In the genomic region with DNA sequence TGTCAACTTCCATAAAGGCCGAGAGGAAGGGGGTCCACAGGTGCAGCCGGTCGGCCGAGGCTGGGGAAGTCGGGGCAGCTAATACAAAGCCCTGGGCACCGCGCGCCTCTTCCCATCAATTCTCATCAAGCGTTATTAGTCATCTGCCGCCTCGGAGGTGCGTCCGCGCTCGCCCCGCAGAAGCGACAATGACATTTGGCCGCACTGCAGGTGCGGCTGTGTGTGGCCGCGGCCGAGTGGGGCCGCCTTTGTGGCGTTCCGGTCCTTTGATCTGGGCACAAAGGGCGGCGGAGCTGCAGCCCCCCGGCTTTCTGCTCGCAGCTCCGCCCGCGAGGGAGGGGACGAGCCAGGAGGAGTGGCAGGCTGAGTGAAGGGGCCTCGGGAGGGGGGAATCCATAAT, we compare ENCODE assay signal across 9 mouse cellular contexts. TPM values are rescaled to one million over a fixed set of nuclear protein-coding genes. Genes with fewer than 3 reads are reported as not detected.
A peak's percentile ranks its signal among the peaks of the same experiment; 100 is the strongest.
DNase-seq lines count a peak whose midpoint lies in the region; ATAC-seq and TF ChIP-seq lines count a peak whose summit lies in the region.
"Had no signal": no experiment of that assay in that cellular context is flagged by ENCODE, and none has a peak within 500 bp of the region (broad histone marks: within the 10 kb centered on the region; RNA-seq: fewer than 3 reads in every experiment).

No protein-coding gene starts in this region.

- H3K27ac ChIP-seq in heart, postnatal 0 days (ENCODE audit: low read depth) = no peak overlapping the region
- H3K27ac ChIP-seq in heart, adult 2 months = no peak overlapping the region
- peak overlapping the region; percentile 85 for H3K27ac ChIP-seq in hindbrain, embryonic 10.5 days
- H3K27ac ChIP-seq in limb, embryonic 13.5 days = no peak overlapping the region

- under 1% methylated on average over 34 of the region's 34 CpGs for WGBS in heart, postnatal 0 days
- WGBS in heart, adult 2 months = 1% methylated on average over 34 of the region's 34 CpGs
- under 1% methylated on average over 34 of the region's 34 CpGs for WGBS in hindbrain, embryonic 10.5 days
- WGBS in limb, embryonic 13.5 days = under 1% methylated on average over 33 of the region's 34 CpGs

- H3K4me3 ChIP-seq in heart, postnatal 0 days (ENCODE audit: low read depth, low read length) = peak overlapping the region; percentile 47
- no peak overlapping the region for H3K4me3 ChIP-seq in heart, adult 2 months
- H3K4me3 ChIP-seq in hindbrain, embryonic 10.5 days = peak overlapping the region; percentile 58
- H3K4me3 ChIP-seq in limb, embryonic 13.5 days = peak overlapping the region; percentile 50

- no peak for TF ChIP-seq POLR2A in heart, adult 2 months (IDR thresholded peaks at IDR 0.05; ENCODE audit: insufficient read depth, low read depth, low read length)

- H3K4me1 ChIP-seq in heart, postnatal 0 days (ENCODE audit: control insufficient read depth, insufficient read depth) = no peaks in the 10 kb centered on the region; the same call in 1 of the 2 replicates
- no peaks in the 10 kb centered on the region for H3K4me1 ChIP-seq in heart, adult 2 months (ENCODE audit: control insufficient read depth, insufficient read depth, low read length)
- H3K4me1 ChIP-seq in hindbrain, embryonic 10.5 days (replicated peaks) = peaks cover 57% of the 10 kb centered on the region
- peaks cover 8% of the 10 kb centered on the region; the same call in 1 of the 2 replicates for H3K4me1 ChIP-seq in limb, embryonic 13.5 days

- H3K27me3 ChIP-seq in heart, postnatal 0 days (ENCODE audit: control insufficient read depth, insufficient read depth, low read length) = peaks cover 53% of the 10 kb centered on the region
- peaks cover 14% of the 10 kb centered on the region for H3K27me3 ChIP-seq in heart, adult 2 months (ENCODE audit: control insufficient read depth, insufficient read depth, low read length)
- peaks cover 59% of the 10 kb centered on the region for H3K27me3 ChIP-seq in hindbrain, embryonic 10.5 days (ENCODE audit: insufficient read depth, poor library complexity, severe bottlenecking)
- H3K27me3 ChIP-seq in limb, embryonic 13.5 days = peaks cover 53% of the 10 kb centered on the region

- H3K4me2 ChIP-seq in heart, postnatal 0 days (ENCODE audit: low read depth, low read length) = peak overlapping the region; percentile 64
- peak overlapping the region; percentile 93 for H3K4me2 ChIP-seq in limb, embryonic 13.5 days (replicated peaks)

- no peak for DNase-seq in heart, postnatal 0 days (ENCODE audit: low spot score)
- DNase-seq in heart, adult 2 months = no peak
- DNase-seq in hindbrain, embryonic 10.5 days (ENCODE audit: low spot score) = peak; percentile 71
- peak; percentile 54 for DNase-seq in retina, embryonic 14.5 days (ENCODE audit: low spot score)
- DNase-seq in urinary bladder, adult 18-20 months (ENCODE audit: low spot score in 2 of 2) = no peak
- DNase-seq in left cerebral cortex, postnatal 14 days (ENCODE audit: low spot score in 2 of 2) = no peak
- no peak for DNase-seq in gastrocnemius, postnatal 25 days

- H3K36me3 ChIP-seq in heart, postnatal 0 days (replicated peaks; ENCODE audit: control insufficient read depth, insufficient read depth, low read length) = no peaks in the 10 kb centered on the region
- no peaks in the 10 kb centered on the region for H3K36me3 ChIP-seq in heart, adult 2 months (ENCODE audit: control insufficient read depth, insufficient read depth, low read length)
- H3K36me3 ChIP-seq in hindbrain, embryonic 10.5 days = no peaks in the 10 kb centered on the region
- no peaks in the 10 kb centered on the region for H3K36me3 ChIP-seq in limb, embryonic 13.5 days

- TF ChIP-seq EP300 in heart, postnatal 0 days (IDR thresholded peaks at IDR 0.05; ENCODE audit: low read depth) = no peak
- TF ChIP-seq EP300 in heart, adult 2 months (IDR thresholded peaks at IDR 0.05; ENCODE audit: insufficient read depth, low read depth, low read length) = no peak

- H3K9ac ChIP-seq in heart, postnatal 0 days (replicated peaks; ENCODE audit: low read depth, low read length) = no peak overlapping the region
- no peak overlapping the region for H3K9ac ChIP-seq in heart, adult 2 months (ENCODE audit: low read depth, low read length)
- peak overlapping the region; percentile 60 for H3K9ac ChIP-seq in limb, embryonic 13.5 days

- ATAC-seq in heart, postnatal 0 days (ENCODE audit: insufficient read depth, low read depth) = no peak
- no peak for ATAC-seq in limb, embryonic 13.5 days (ENCODE audit: low FRiP score, low read depth)

- TF ChIP-seq CTCF in heart, postnatal 0 days (IDR thresholded peaks at IDR 0.05; ENCODE audit: low read depth) = no peak
- TF ChIP-seq CTCF in heart, adult 2 months (IDR thresholded peaks at IDR 0.05) = no peak

- H3K79me2 ChIP-seq in heart, adult 2 months (replicated peaks; ENCODE audit: control insufficient read depth, insufficient read depth, low read length) = no peaks in the 10 kb centered on the region

- intact Hi-C loops in heart, adult 2 months (cut with DNase I) = no loop called here
- intact Hi-C loops in left cerebral cortex, postnatal 14 days (cut with DNase I) = no loop called here

- H3K9me3 ChIP-seq in heart, postnatal 0 days (replicated peaks; ENCODE audit: control insufficient read depth, low read length) = no peaks in the 10 kb centered on the region
- H3K9me3 ChIP-seq in hindbrain, embryonic 10.5 days = no peaks in the 10 kb centered on the region
- H3K9me3 ChIP-seq in limb, embryonic 13.5 days = no peaks in the 10 kb centered on the region

RNA-seq across cellular contexts. Expression of gene Sall1, which starts 37.5 kb away (rescaled TPM):
- total RNA-seq in heart, postnatal 0 days (2014; rRNA removed; ENCODE audit: low replicate concordance) = 2.3 and 3.9 TPM in 2 replicates
- polyA plus RNA-seq in heart, postnatal 0 days (2015; fragmentation: Nextera tagmentation; extraction: Ambion mirVana) = 1.6 and 2.0 TPM in 2 replicates
- 1 to 10 TPM in 1 of 2 experiments, under 1 TPM in 1; 0.91 to 1.2 TPM for total RNA-seq in heart, adult 2 months (2021)
- polyA plus RNA-seq in heart, adult 2 months (2012; rRNA removed) = 0.80 and 1.1 TPM in 2 replicates
- 11.1 and 17.8 TPM in 2 replicates for polyA plus RNA-seq in hindbrain, embryonic 10.5 days (2016; fragmentation: Nextera tagmentation; extraction: Ambion mirVana)
- polyA plus RNA-seq in limb, embryonic 13.5 days (2015; fragmentation: Nextera tagmentation; extraction: Ambion mirVana) = 13.2 and 15.3 TPM in 2 replicates
- total RNA-seq in left cerebral cortex, postnatal 14 days (2021) = 10 to 100 TPM; 12.1 to 13.7 TPM
- total RNA-seq in gastrocnemius, postnatal 25 days (2021) = not detected
- total RNA-seq: hematopoietic stem cell, adult 5-6 weeks had no signal

Comparison
In these comparisons a context has a peak if more than half of its experiments do, and no peak if none do; other contexts are left out.
1. DNase-seq: peak in hindbrain, embryonic 10.5 days (single experiment) and retina, embryonic 14.5 days (single experiment); none in heart, postnatal 0 days (single experiment), heart, adult 2 months (0 of 2), urinary bladder, adult 18-20 months (0 of 2), left cerebral cortex, postnatal 14 days (0 of 2) and gastrocnemius, postnatal 25 days (single experiment).